Mouse (Mus musculus): ENCODE results near the gene Pygm. TPM values are rescaled to one million over a fixed set of nuclear protein-coding genes. Genes with fewer than 3 reads are reported as not detected.

The Pygm gene
- polyA plus RNA-seq (2012): 3.7 and 10.9 TPM in 2 replicates

DNA sequence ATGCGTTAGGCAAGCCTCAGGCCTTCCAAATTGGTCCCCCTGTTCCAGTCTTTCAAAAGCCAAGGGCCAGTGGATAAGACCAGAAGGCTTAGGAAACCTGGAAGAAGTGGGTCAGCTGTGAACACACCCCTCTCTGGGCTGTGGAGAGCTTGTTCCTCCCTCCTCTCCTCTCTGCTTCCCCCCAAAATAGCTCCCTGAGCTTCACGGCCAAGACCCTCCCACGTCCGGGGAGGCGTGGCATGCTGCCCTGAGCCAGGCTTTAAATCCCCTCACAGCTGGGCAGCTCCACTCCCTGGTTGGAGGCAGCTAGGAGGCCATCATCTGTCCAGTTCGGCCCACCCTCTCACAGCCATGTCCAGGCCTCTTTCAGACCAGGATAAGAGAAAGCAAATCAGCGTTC is at the start of gene Pygm:
Gene Pygm (plus strand): TSS at position 272 of the 400 bp plus-strand sequence.

DNA sequence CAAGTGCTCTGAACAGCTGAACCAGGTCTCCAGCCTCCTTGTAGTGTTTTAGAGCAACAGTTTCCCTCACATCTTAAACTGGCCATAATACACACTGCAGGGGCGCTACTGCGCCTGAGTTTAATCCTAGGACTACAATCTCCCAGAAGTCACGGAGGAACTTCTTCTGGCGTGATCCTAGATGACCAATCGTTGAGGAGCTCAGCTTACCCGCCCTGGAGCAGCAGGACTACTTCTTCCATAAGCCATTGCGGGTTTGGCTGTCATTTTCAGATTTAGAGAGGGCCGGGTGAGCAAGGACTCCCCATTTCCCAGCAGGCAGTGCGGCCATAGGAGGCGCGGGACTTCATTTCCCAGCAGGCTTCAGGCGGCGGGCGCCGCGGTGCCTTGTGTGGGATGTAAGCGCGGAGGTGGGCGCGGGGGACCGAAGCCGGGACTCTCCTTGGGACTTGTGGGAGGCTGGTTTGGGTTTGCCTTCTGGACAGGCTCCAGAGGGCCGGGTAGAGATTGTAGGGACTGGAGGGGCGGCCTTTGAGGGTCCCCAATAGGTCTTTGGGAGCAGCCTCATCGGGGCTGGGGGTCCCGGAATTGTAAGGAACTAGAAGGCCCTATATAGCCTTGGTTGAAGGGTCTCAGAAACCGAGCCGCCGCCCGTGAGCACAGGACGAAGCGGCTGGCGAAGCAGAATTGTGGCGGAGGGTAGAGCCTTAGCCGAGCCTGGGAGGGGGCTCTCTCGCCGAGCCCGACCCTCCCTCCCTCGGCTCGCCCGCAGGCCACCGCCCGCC is 49.3 kb upstream of the Pygm start, which contains the start of gene Men1:
Gene Men1 (plus strand): TSS at position 307 of the 785 bp plus-strand sequence.

GRCm38 (mm10) chr19:6340524-6341452 is 43.4 kb upstream of the Pygm start, which contains the start of gene Map4k2:
Gene Map4k2, plus strand, starts transcription at chr19:6341135.

DNA sequence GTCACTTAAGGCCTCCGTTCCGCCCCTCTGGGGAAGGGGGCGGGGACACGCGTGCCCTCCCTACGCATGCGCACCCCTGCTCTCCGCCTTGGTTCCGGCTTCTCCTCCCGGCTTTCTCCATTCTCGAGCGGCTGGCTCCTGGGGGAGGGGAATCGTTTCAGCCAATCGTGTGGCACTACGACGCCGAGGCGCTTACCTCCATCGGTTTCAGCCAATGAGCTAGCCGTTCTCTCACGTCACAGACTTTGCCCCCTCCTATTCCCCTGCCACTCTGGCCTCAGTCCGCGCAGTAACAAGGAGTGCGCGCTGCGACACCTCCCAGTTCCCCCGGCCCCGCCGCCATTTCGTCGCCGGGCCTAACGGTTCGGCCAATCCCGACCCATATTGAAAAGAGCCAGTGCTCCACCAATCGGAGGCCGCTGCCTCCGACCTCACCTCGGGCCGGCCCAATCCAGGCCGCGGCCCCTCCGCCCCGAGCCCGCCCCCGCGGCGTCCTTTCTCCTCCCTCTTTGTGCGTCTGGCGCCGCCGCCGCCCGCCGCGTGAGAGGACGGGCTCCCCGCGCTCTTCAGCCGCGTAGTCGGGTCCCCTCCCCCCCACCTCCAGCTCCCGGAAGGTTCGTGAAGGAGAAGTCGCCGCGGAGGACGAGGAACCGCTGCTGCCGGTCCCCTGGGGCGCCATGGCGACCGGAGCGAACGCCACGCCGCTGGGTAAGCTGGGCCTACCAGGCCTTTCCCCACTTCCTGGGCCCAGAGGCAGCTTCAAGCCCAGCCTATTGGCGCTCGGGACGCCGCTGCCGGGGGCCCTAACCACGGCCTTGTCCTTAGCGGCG is 20.6 kb upstream of the Pygm start, which contains the start of gene Sf1:
Gene Sf1 (plus strand): TSS at position 280 of the 830 bp plus-strand sequence.

GRCm38 (mm10) chr19:6399285-6400095 is 15.3 kb downstream of the Pygm start, which contains the start of gene Rasgrp2:
Gene Rasgrp2, plus strand, starts transcription at chr19:6399340.

GRCm38 (mm10) chr19:6418233-6418879 is 34.2 kb downstream of the Pygm start, which contains the start of gene Nrxn2:
Gene Nrxn2, plus strand, starts transcription at chr19:6418731.

Other genes with a start within 250 kb of the Pygm start
- gene Batf2, start 243.4 kb upstream of the Pygm start, polyA plus RNA-seq (2012): 0.92 and 1.5 TPM in 2 replicates
- 54.7 and 67.6 TPM in 2 replicates for gene Arl2, start 242.9 kb upstream of the Pygm start, polyA plus RNA-seq (2012)
- gene Majin, start 200.0 kb upstream of the Pygm start, polyA plus RNA-seq (2012): not detected in 2 replicates
- not detected in 2 replicates for gene Gpha2, start 158.0 kb upstream of the Pygm start, polyA plus RNA-seq (2012)
- gene Ppp2r5b, start 148.5 kb upstream of the Pygm start, polyA plus RNA-seq (2012): 17.7 and 17.9 TPM in 2 replicates
- gene Atg2a, start 142.7 kb upstream of the Pygm start, polyA plus RNA-seq (2012): 78.6 and 105 TPM in 2 replicates
- 158 and 171 TPM in 2 replicates for gene Ehd1, start 107.7 kb upstream of the Pygm start, polyA plus RNA-seq (2012)
- gene Cdc42bpg, start 77.9 kb upstream of the Pygm start, polyA plus RNA-seq (2012): 17.3 and 21.8 TPM in 2 replicates
- gene Men1, start 49.4 kb upstream of the Pygm start, polyA plus RNA-seq (2012): 113 and 132 TPM in 2 replicates
- gene Map4k2, start 43.3 kb upstream of the Pygm start, polyA plus RNA-seq (2012): 122 and 145 TPM in 2 replicates
- gene Sf1, start 20.7 kb upstream of the Pygm start, polyA plus RNA-seq (2012): 1,917 and 2,290 TPM in 2 replicates
- gene Rasgrp2, start 14.9 kb downstream of the Pygm start, polyA plus RNA-seq (2012): 586 and 616 TPM in 2 replicates
- 0.15 and 0.38 TPM in 2 replicates for gene Nrxn2, start 34.3 kb downstream of the Pygm start, polyA plus RNA-seq (2012)
- gene Slc22a12, start 158.6 kb downstream of the Pygm start, polyA plus RNA-seq (2012): 0.05 TPM in 1 of 2 replicates, not detected in the other